Mouse (Mus musculus) neutrophil, adult 5-6 weeks (primary cell): ENCODE data around the gene Smdt1. TPM values are rescaled to one million over a fixed set of nuclear protein-coding genes. Genes with fewer than 3 reads are reported as not detected.

Experiments used
- ATAC-seq: fragments of 151-379, 151-347 bp; 2 replicates; pipeline ENCODE4 v1.8.0; 2017; ENCODE audit warnings: mild to moderate bottlenecking, moderate TSS enrichment; ENCODE audit not compliant: insufficient number of reproducible peaks, poor library complexity, low FRiP score, severe bottlenecking; ENCODE audit errors: extremely low read depth
- total RNA-seq: library from RNA; stranded (forward); fragments of 200-1000 nt; gene quantifications from 2 replicates; pipeline ENCODE4 v1.2.3, GENCODE M21; 2017

Gene Smdt1
- total RNA-seq, result 34.0 and 36.1 TPM in 2 replicates

GRCm38 (mm10) chr15:82338593-82339112 lies at the start of gene Smdt1, which contains the start of the genes Naga and Pheta2:
TSS of gene Smdt1 (plus strand) at chr15:82338959.
TSS of gene Naga (minus strand) at chr15:82338925.
TSS of gene Pheta2 (plus strand) at chr15:82338942.
- ATAC-seq, result peak; percentile 80

- ATAC-seq, result no peak
These were observed 48.5 kb upstream of the Smdt1 start for GRCm38 (mm10) chr15:82290252-82290651.

GRCm38 (mm10) chr15:82292851-82293250 lies 45.9 kb upstream of the Smdt1 start:
- no peak for ATAC-seq

- no peak for ATAC-seq
These were observed 45.5 kb upstream of the Smdt1 start for GRCm38 (mm10) chr15:82293271-82293711.

GRCm38 (mm10) chr15:82294059-82294458 lies 44.7 kb upstream of the Smdt1 start:
- ATAC-seq, result no peak

- no peak for ATAC-seq
These were observed 39.8 kb upstream of the Smdt1 start, which contains the start of gene Wbp2nl for GRCm38 (mm10) chr15:82298764-82299561. TSS of gene Wbp2nl (plus strand) at chr15:82298954.

- no peak for ATAC-seq
These were observed 31.7 kb upstream of the Smdt1 start for GRCm38 (mm10) chr15:82307107-82307506.

- ATAC-seq, result no peak
These were observed 30.3 kb upstream of the Smdt1 start for GRCm38 (mm10) chr15:82308416-82308815.

GRCm38 (mm10) chr15:82317839-82318238 lies 20.9 kb upstream of the Smdt1 start:
- no peak for ATAC-seq

GRCm38 (mm10) chr15:82319613-82320012 lies 19.1 kb upstream of the Smdt1 start:
- ATAC-seq, result no peak

GRCm38 (mm10) chr15:82322195-82322594 lies 16.6 kb upstream of the Smdt1 start:
- ATAC-seq, result no peak

GRCm38 (mm10) chr15:82325382-82325781 lies 13.4 kb upstream of the Smdt1 start:
- ATAC-seq, result no peak

GRCm38 (mm10) chr15:82335194-82335593 lies 3.6 kb upstream of the Smdt1 start:
- no peak for ATAC-seq

GRCm38 (mm10) chr15:82336629-82337028 lies 2.1 kb upstream of the Smdt1 start:
- ATAC-seq, result no peak

GRCm38 (mm10) chr15:82337875-82338274 lies 884 bp upstream of the Smdt1 start:
- ATAC-seq, result no peak

- no peak for ATAC-seq
These were observed 391 bp downstream of the Smdt1 start for GRCm38 (mm10) chr15:82339150-82339549.

- no peak for ATAC-seq
These were observed 985 bp downstream of the Smdt1 start for GRCm38 (mm10) chr15:82339634-82340254.

- ATAC-seq, result no peak
These were observed 1.8 kb downstream of the Smdt1 start for GRCm38 (mm10) chr15:82340414-82341035.

GRCm38 (mm10) chr15:82341036-82341501 lies 2.3 kb downstream of the Smdt1 start:
- no peak for ATAC-seq
